ENCODE assay signal across 10 mouse cellular contexts in genomic region chr1:132858516-132859383, GRCm38 (mm10). TPM values are rescaled to one million over a fixed set of nuclear protein-coding genes. Genes with fewer than 3 reads are reported as not detected.
DNase-seq lines count a peak whose midpoint lies in the region; ATAC-seq lines count a peak whose summit lies in the region.
"Had no signal": no experiment of that assay in that cellular context is flagged by ENCODE, and none has a peak within 500 bp of the region (broad histone marks: within the 10 kb centered on the region; RNA-seq: fewer than 3 reads in every experiment).

No protein-coding gene starts in this region.

- no peaks in the 10 kb centered on the region for H3K27me3 ChIP-seq in midbrain, embryonic 12.5 days
- H3K27me3 ChIP-seq in liver, embryonic 12.5 days (replicated peaks) = peaks cover 14% of the 10 kb centered on the region; the same call in 1 of the 2 replicates
- H3K27me3 ChIP-seq: liver, embryonic 13.5 days had no signal

- H3K27ac ChIP-seq in midbrain, embryonic 12.5 days (replicated peaks) = 0 out of 2 replicates have a peak overlapping the region, but pooled peaks have one; percentile 52
- no peak overlapping the region for H3K27ac ChIP-seq in liver, embryonic 12.5 days
- H3K27ac ChIP-seq: liver, embryonic 13.5 days had no signal

- H3K9ac ChIP-seq in midbrain, embryonic 12.5 days (replicated peaks) = no peak overlapping the region
- no peak overlapping the region for H3K9ac ChIP-seq in liver, embryonic 12.5 days
- H3K9ac ChIP-seq: liver, embryonic 13.5 days had no signal

- no peaks in the 10 kb centered on the region for H3K36me3 ChIP-seq in midbrain, embryonic 12.5 days
- H3K36me3 ChIP-seq in liver, embryonic 12.5 days = no peaks in the 10 kb centered on the region
- H3K36me3 ChIP-seq: liver, embryonic 13.5 days had no signal

- no peak overlapping the region for H3K4me2 ChIP-seq in midbrain, embryonic 12.5 days (replicated peaks)
- no peak overlapping the region for H3K4me2 ChIP-seq in liver, embryonic 12.5 days
- H3K4me2 ChIP-seq: liver, embryonic 13.5 days had no signal

- no peak overlapping the region for H3K4me3 ChIP-seq in midbrain, embryonic 12.5 days
- H3K4me3 ChIP-seq in liver, embryonic 12.5 days = no peak overlapping the region
- H3K4me3 ChIP-seq: liver, embryonic 13.5 days had no signal

- 21% methylated on average over 5 of the region's 5 CpGs for WGBS in midbrain, embryonic 12.5 days
- WGBS in liver, embryonic 12.5 days (ENCODE audit: insufficient replicate concordance) = 54% methylated on average over 5 of the region's 5 CpGs

- H3K4me1 ChIP-seq in midbrain, embryonic 12.5 days = peaks cover 18% of the 10 kb centered on the region
- H3K4me1 ChIP-seq in liver, embryonic 12.5 days = no peaks in the 10 kb centered on the region
- H3K4me1 ChIP-seq: liver, embryonic 13.5 days had no signal

- H3K9me3 ChIP-seq in midbrain, embryonic 12.5 days = no peaks in the 10 kb centered on the region
- H3K9me3 ChIP-seq in liver, embryonic 12.5 days (replicated peaks) = no peaks in the 10 kb centered on the region
- H3K9me3 ChIP-seq: liver, embryonic 13.5 days had no signal

- peak; percentile 74 for ATAC-seq in midbrain, embryonic 12.5 days (ENCODE audit: low FRiP score, low read depth)
- no peak for ATAC-seq in liver, embryonic 12.5 days
- ATAC-seq: inflammation-experienced regulatory T-cells, adult 6 months had no signal

- DNase-seq in right cerebral cortex, adult 18-20 months = peak; percentile 62
- DNase-seq in right cerebral cortex, postnatal 25 days = no peak
- DNase-seq in frontal cortex, postnatal 36 days (ENCODE audit: low spot score in 2 of 2) = peak; percentile 36 to 65
- no peak for DNase-seq in kidney, postnatal 4 days
- DNase-seq in natural killer cell, adult 2 months (ENCODE audit: low spot score in 2 of 2) = no peak
- DNase-seq: gastrocnemius, postnatal 14 days; liver, embryonic 13.5 days had no signal

RNA-seq across cellular contexts. Expression of gene Lrrn2, which starts 21.3 kb away (rescaled TPM):
- 19.6 and 24.4 TPM in 2 replicates for polyA plus RNA-seq in midbrain, embryonic 12.5 days (2016; fragmentation: Nextera tagmentation; extraction: Ambion mirVana)
- polyA plus RNA-seq in liver, embryonic 12.5 days (2016; fragmentation: Nextera tagmentation; extraction: Ambion mirVana) = 0.55 and 0.62 TPM in 2 replicates

Comparison
In these comparisons a context has a peak if more than half of its experiments do, and no peak if none do; other contexts are left out.
1. DNase-seq: peak in right cerebral cortex, adult 18-20 months (single experiment) and frontal cortex, postnatal 36 days (2 of 2); none in right cerebral cortex, postnatal 25 days (single experiment), kidney, postnatal 4 days (0 of 2) and natural killer cell, adult 2 months (0 of 2).
2. RNA of gene Lrrn2, which starts 21.3 kb away (polyA plus RNA-seq): 19.6 to 24.4 TPM in midbrain, embryonic 12.5 days; 0.55 to 0.62 TPM in liver, embryonic 12.5 days; every median in the first group is over 10 times any median in the second.